Mouse (Mus musculus) urinary bladder, postnatal 25 days (tissue): ENCODE measurements around the gene Igf2bp2.

Experiments used
- DNase-seq: peaks from one replicate; pipeline ENCODE4 v3.0.0; 2022; ENCODE audit warnings: low spot score

Igf2bp2 gene

DNA sequence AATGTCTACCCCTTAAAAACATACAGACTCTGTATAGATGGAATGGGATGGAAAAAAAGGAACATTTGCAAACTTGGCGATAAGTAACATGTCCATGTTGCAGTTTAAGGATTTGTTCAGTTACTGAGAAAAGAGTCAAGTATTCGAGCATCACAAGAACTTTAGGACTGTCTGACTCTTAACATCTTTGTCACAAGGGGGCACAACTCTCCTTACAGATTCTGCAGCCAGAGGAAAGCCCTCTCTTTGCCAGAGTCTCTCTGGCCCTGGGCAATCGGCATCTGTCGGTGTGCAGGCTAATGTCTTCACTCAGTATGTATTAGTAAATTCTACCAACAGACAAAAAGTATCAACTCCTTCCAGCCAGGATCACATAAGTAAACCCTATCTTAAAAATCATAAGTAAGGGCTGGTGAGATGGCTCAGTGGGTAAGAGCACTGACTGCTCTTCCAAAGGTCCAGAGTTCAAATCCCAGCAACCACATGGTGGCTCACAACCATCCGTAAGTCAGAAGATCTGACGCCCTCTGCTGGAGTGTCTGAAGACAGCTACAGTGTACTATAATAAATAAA, 57.0 kb downstream of the Igf2bp2 start:
- DNase-seq: no peak

DNA sequence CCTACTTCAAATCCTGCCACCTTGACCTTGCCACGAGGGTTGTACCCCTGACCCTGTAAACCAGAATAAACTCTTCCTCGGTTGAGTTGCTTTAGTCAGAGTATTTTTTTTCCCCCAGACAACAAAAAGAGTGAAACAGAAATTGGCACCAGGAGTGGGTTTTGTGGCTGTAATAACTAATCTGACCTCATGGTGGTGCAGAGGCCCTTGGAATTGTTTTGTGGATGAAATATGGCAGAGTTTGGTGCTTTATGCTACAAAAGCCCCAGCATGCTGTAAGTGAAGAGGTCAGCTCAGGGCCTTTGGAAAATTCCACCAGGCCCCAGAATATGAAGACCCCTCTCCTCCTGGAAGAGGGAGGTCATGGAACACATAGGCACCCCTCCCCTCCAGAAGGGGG, 63.0 kb downstream of the Igf2bp2 start:
- no peak for DNase-seq

DNA sequence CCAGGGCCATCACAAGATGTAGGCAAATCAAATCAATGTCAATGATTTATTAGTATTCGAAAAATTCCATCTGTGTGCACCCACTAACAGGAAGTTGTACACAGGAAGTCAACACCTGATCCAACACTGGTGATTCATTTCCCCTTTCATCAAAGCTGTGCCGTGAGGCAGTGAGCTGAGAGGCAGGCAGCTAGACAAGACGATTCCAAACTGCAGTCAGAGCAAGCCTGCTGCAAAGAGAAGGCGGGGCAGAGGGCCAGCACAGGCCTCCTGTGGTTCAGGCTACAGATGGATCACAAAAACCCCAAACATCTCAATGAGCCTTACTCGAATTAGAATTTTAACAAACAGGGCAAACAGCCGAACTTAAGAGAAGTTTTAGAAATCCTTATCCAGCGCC, 65.4 kb downstream of the Igf2bp2 start:
- DNase-seq: no peak

DNA sequence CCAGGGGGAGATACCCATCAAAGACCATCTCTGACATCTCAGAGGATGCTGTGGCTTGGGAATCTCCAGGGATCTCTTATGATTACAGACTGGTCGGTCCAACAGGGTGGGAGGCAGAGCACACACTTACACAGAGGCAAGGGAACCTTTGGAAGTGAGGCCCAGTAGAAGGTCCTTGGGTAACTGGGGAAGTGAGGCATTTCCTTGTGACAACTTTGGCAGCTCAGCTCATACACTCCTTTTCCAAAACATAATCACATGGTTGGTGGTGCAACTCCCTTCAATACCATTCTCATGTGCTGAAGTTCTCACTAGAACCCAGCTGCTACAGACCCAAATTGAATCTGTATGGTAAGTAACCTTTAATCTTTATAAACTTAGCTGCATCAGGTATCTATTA, 67.3 kb downstream of the Igf2bp2 start:
- no peak for DNase-seq

DNA sequence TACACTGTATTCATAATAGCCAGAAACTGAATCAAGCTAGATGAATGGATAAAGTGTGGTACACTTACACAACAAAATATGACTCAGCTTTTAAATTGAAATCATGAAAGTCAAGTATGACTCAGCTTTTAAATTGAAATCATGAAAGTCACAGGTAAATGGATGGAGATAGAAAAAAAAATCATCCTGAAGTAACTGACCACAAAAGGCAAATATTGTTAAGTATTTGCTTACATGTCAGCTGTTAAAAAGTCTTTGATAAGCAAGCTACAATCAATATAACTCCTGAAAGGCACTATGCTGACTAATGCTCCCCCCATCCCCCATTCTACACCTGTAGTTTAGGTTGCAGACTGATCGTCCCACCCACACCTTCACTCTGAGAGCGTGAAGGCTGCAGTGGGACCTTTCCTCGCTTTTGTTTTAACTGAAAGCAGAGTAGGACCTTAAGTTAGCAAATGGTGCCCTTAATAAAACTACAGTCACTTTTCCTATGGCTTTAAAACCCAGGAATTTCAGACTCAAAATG, 71.8 kb downstream of the Igf2bp2 start:
- DNase-seq: no peak

DNA sequence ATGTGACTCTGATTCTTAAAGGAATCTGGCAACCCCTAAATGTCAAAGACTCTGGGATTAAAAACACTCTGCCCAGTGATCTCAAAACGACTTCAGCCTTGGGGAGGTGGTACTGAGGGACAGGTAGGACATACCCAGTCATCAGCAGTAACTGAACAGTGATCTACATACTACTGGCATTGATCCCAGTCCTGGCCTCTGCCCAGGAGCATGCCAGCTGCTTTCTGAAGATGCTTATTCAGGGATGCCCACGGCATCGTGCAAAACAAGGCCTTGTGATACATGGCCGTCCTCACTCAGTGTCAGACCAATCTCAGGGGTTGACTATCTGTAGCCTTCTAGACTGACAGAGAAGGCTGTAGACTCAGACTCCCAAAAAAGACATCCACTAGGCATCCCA, 77.7 kb downstream of the Igf2bp2 start:
- DNase-seq: no peak

DNA sequence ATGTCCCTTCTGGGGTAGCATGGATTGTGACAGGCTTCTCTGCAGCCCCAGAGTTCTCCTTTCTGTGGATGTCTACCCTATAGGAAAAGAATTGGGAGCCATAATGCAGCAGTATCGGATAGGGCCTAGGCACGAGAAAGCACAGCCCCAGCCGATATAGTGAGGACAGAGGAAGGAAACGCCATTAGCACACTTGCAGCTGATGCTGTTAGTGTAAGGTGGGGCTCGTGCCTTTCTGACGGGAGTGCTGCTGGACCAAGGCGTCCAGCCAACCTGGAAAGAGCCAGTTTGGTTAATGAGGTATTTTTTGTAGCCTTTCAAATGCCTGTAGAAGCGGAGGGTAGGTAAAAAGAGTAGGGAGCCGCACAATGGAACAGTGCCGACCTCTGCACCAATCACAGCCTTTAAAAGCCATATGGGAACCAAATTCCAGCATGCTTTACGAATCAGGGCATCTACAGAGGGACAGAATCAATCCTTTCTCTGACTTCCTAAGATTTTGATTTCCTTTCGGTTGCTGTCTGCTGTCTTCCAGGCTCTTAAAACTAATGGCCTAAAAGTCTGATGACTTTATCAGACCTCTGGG, 82.9 kb downstream of the Igf2bp2 start:
- DNase-seq: no peak

DNA sequence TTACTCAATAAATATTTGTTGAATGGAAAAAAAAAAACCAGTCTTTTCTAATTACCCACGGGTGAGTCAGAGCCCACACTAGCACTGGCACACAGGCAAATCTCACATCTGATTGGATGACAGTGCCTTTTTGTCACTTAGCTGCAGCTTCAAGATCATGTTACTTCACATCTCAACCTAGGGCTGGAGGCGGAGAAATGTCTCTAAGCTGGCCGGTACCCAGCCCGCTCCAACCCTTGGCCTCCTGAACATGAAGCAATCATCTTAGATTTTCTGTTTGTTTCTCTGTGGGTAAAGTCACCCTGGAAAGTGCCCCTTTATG, 86.5 kb downstream of the Igf2bp2 start:
- DNase-seq: peak; percentile 19

DNA sequence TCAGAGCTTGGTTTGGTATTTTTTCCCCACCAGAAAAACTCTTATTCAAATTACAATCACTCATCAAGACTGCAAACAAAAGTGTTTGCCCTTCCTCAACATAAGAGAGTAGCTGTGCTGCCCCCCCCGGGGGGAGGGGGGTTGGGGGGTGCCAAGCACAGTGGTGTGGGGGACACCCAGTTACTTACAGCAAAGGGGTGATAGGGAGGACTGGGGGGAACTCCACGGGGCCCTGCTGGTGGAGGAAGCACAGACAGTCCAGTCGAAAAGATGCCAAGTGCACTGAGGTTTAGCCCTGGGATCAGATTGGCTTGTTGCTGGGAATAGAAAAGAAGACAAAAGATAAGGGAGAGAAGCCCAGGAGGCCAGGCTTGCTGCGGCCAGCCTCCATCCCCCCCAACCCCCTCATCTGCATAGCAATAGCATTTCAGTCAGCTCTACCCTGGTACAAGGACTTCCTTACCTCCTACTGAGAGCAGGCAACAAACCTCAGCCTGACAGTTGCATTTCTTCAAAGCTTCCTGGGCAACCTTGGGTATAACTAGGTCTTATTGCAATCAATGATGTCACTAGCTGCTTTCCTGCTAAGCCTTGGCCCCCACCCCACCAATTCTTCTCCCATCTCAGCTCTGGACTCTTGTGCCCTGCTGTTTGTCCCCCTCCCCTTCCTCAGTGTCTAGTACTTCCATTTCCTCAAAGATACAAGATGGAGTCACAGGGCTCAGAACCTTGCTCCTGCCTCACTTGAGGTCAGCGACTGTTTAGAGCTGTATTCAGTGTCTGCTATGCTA, 87.1 kb downstream of the Igf2bp2 start:
- DNase-seq: no peak

DNA sequence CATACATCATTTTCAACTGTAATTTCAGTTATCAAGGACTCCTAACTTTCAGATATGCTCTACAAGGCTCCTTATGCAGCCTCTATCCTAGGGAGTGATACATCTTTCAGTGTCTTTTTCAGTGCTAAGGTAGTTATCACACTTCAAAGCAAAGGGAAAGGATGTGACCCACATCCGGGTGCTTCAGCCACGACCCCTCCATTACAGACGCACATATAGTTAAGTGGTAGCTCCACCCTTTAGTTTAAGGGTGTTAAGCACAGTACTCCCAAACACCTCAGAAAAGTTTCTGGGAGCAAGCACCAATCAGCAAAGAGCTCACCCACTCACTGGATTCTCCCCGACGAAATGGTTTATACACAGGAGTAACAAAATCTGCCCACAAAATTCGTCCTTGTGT, 88.0 kb downstream of the Igf2bp2 start:
- no peak for DNase-seq

DNA sequence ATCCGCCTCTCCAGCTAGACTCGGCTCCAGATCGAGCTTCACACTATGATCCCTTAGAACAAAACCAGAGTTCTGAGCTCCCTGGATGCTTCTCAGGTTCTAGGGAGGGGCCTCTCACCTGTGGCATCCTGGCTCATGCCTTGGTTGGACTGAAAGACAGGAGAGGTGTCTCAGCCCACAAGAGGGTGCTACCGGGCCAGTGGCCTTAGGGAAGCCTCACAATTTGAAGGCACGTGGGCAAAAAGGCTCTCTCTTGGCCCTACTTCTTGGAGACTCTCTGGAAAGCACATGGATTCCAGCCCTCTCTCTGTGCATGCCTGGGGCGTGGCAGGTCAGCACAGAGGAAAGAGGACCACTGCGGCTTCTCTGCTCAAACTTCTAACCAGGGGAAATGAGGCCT, 91.7 kb downstream of the Igf2bp2 start:
- DNase-seq: no peak

DNA sequence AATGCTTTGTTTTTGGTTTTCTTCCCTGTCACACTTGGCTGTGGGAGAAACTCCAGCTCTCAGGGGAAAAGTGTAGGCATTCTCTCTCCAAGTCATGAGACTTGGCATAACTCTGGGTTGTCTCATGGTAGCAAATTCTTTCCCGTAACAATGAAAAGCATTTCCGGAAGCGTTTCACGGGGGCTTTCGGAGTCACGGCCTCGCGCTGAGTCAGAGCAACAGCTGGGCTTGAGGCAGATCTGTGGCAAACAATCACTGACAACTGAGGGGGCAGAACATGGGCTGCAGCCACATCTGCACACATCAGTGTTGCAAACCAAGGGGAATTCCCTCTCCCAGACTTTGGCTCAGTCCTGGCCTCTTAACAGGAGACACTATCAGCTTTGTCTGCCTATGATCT, 95.7 kb downstream of the Igf2bp2 start:
- DNase-seq: no peak

DNA sequence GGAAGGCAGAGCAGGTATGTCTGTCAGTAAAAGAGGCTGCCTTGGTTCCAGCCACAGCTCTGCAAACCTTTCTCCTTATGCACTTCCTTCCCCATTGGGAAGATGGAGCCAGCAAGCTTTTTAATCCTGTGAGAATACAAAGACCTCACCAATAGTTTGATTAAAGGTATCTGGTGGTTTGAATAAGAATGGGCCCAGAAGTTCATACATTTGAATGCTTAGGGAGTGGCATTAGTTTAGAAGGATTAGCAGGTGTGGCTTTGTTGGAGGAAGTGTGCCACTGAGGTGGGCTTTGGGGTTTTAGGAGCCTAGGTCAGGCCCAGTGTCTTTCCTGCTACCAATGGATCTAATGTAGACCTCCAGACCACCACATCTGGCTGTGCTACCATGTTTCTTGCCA, 97.6 kb downstream of the Igf2bp2 start:
- no peak for DNase-seq

DNA sequence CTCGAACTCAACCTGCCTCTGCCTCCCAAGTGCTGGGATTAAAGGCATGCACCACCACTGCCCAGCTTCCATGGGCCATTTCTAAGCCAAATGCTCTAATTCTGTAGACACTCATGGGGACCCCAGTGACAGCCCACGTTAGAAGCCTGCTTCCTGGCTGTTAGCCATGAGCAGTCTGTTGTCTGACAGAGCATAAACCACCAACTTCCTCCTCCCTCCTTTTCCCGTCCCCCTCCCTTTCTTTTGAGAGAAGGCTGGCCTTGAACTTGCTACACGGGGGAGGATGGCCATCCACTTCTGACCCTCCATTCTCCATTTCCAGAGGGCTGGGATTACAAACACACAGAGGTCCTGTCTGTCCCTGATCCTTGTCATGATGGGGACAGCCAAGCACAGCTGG, 100.8 kb downstream of the Igf2bp2 start:
- DNase-seq: no peak

DNA sequence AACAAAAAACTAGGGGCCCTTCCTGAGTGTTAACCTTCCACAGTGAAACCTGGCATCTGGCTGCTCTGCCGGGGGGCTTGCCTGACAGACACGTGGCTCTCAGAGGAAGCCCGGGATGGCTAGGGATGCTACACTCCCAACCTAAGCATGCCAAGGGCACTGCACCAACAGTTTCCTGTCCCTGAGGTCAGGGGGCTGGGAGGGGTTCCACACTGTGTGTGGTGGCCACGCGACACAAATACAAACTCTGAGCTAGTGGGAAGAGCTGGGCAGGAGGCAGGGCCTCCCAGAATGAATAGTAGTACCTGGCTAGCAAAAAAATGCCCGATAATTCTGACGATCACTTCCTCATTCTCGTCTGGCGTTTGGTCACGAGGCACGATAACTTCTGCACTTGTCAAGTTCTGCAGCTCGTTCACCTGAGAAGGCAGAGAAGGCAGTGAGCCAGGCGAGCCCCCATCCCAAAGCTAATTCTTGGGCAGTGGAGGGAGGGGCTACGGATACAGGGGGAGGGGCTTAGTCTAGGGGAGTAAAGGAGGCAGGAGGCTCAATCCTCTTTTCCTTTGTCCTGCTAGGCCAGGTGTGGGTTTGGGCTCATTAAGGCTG, 101.4 kb downstream of the Igf2bp2 start:
- no peak for DNase-seq

DNA sequence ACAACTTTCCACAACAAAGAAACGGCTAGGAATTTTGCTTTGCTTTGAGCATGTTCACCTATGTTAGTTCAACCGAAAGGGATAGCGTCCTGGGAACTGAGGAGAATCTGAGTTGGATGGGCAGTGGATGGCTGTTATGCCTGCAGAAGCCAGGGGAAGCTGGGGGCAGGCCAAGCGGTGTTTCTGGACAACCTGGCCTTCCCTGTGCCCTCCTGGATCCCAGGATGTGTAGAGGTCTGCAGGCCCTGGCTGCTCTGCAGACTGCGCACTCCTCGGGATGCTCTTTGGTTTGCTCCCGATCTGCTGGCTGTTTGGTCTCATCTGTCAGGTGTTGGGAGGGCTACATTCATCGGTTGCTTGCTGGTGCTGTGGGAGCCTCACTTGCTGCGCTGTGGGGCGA, 102.7 kb downstream of the Igf2bp2 start:
- DNase-seq: no peak

DNA sequence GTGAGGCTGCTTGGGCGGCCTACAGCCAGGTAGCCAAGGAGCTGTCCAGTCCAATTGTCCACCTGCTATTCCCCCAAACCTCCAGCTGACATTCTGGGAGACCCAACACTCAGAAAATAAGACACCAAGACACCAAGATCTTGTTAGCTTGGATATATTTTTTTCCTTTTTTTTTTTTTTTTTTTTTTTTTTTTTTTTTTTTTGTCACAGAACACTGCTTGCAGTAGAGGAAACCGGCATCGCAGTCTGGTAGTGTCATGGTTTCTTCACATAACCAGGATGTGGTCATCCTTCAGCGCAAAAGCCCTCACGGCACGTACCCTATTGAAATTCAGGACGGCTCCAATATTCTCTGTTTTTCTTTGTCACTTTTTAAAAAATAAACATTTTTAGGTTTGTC, 104.2 kb downstream of the Igf2bp2 start:
- DNase-seq: no peak

DNA sequence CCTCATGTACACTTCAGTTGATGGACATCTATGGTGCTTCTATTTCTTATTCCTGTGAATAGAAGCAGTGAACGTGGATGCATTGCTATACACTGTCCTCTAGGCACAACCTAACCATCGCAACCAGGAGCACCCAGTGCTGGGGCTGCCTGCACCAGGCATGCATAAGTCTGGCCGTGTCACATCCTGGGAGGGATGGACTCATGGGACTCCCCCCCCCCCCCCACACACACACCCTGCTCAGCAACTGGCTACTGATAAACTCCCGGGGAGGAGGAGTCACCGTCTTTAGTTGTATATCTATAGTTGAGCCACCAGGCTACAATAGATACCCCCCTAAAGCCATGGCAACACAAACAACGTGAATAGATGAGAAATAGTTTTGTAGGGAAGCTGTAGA, 105.6 kb downstream of the Igf2bp2 start:
- no peak for DNase-seq

DNA sequence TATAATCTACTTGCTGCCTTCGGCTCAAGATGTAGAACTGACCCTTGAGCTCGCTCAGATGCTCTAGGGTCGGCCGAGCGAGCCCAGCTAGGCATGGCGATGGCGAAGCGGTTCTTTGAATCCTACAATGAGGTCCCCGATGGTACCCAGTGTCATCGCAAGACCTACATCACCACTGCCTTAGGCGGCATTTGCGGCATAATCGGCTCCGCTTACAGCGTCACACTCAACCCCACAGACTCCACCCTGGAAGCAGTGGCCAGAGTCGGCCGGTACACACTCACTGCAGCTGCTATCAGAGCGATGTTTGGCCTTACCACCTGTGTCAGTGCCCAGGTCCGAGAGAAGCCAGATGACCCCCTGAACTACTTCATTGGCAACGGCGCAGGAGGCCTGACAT, 109.7 kb downstream of the Igf2bp2 start:
- no peak for DNase-seq

DNA sequence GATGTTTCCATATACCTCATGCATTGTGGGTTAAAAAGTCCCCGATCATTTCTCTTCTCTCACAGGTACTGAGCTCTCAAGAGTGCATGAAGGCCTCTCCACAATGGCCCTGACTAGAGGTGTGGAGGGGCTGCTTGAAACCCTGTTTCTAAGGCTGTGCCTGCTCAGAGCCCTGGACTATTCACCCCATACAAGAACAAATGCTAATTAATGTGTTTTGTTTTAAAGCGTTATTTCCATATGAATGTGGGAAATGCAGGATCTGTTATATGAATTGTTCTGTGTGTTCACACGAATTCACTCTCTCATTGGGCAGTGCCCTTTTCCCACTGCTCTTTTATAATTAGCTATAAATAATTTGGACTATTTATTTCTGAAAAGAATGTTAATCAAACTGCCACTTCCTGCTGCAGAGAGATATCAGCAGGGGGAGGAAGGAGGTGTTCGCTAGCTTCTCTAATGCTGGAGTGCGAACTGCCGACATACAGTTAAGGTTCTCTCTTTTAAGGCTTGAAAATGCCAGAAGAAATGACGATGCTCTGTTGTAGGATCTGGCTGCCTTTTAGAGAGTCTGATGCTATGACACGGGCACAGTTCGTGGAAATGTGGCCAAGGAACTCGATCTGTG, 116.2 kb downstream of the Igf2bp2 start:
- no peak for DNase-seq

DNA sequence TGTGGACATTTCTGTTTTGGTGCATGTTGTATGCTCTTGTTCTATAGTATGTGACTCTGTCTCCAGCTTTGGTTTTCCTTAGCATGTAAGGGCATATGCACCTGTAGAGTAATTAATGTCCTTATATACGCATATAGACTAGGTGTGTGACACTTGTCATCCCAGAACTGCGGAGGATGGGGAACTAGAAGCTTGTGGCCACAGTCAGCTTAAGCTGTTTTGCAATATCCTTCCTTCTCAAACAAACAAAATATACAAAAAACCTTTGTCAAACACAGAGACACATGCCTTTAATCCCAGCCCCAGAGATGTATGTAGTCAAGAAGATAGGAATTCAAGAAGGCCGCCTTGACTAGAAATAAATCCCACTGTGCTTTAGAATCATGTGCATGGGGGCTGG, 117.2 kb downstream of the Igf2bp2 start:
- no peak for DNase-seq

DNA sequence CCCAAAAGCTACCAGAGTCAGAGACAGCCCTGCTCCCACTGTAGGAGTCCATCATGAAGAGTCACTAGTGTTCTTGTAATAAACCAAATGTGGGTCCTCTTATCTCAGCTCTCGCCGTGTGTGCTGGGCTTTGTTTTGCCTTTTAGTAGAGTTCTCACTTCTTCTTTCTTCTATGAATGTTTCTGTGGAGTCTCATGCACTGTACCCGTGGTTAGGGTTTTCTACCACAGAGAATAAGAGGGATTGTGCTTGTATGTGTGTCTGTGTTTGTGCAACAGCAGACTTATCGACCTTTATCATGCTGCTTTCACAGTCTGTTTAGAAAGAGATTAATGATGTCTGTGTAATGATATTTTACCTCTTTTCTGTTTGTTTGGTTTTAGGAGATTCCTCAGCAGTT, 119.3 kb downstream of the Igf2bp2 start:
- DNase-seq: no peak

DNA sequence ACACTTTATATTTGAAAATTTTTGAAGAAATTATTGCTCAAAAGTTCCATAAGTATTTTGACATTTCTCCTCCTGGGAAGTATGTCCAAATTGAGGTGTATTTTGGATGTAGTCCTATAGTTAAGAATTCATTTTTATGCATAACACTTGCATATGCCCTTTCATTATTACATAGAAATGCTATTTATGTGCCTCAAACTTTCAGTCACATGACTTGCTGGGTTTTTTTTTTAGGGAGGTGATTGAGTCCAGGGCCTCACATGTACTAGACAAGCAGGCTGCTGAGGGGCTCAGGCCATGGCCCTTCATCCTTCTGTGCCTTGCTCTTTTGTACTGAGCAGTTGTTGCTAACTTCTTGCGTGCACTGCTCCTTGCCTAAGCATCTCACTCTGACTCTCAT, 123.1 kb downstream of the Igf2bp2 start:
- no peak for DNase-seq
